Mouse (Mus musculus) neural tube, embryonic 11.5 days (tissue): ENCODE data around the gene Srebf2. TPM values are rescaled to one million over a fixed set of nuclear protein-coding genes. Genes with fewer than 3 reads are reported as not detected.

ENCODE experiments used
- ATAC-seq: fragments of 200-750 bp; cut with Nextera tagmentation; 2 replicates; pipeline ENCODE4 v1.8.0; 2017; ENCODE audit warnings: moderate number of reproducible peaks, mild to moderate bottlenecking, moderate TSS enrichment, moderate library complexity; ENCODE audit not compliant: insufficient read depth, low FRiP score, low TSS enrichment
- DNase-seq: peaks from one replicate; pipeline ENCODE4 v3.0.0-alpha.2; 2015; ENCODE audit warnings: low spot score
- H3K27ac ChIP-seq: fragments of 300-500 bp; sonication (generic); 2 replicates; pipeline ENCODE4 v1.5.1; 2014; ENCODE audit warnings: low read depth, mild to moderate bottlenecking, low read length
- H3K27me3 ChIP-seq: fragments of 300-500 bp; sonication (generic); 2 replicates; pipeline ENCODE4 v1.6.1; 2014; ENCODE audit warnings: mild to moderate bottlenecking, low read length, mixed read lengths; ENCODE audit not compliant: control insufficient read depth, insufficient read depth
- H3K36me3 ChIP-seq: fragments of 300-500 bp; sonication (generic); 2 replicates; pipeline ENCODE4 v1.6.1; 2014; ENCODE audit warnings: mild to moderate bottlenecking, low read length, moderate library complexity, mixed read lengths; ENCODE audit not compliant: control insufficient read depth, insufficient read depth
- H3K4me1 ChIP-seq: fragments of 300-500 bp; sonication (generic); 2 replicates; pipeline ENCODE4 v1.6.1; 2014; ENCODE audit warnings: low read length, mixed read lengths; ENCODE audit not compliant: control insufficient read depth, insufficient read depth
- H3K4me2 ChIP-seq: fragments of 300-500 bp; sonication (generic); 2 replicates; pipeline ENCODE4 v1.6.1; 2014; ENCODE audit warnings: low read depth, mild to moderate bottlenecking, moderate library complexity
- H3K4me3 ChIP-seq: fragments of 300-500 bp; sonication (generic); 2 replicates; pipeline ENCODE4 v1.5.1; 2014; ENCODE audit warnings: low read depth, low read length
- H3K9ac ChIP-seq: fragments of 300-500 bp; sonication (generic); 2 replicates; pipeline ENCODE4 v1.6.1; 2014; ENCODE audit warnings: mild to moderate bottlenecking, low read length
- H3K9me3 ChIP-seq: fragments of 300-500 bp; sonication (generic); 2 replicates; pipeline ENCODE4 v1.6.1; 2016; ENCODE audit warnings: low read length; ENCODE audit not compliant: control insufficient read depth
- WGBS: fragments of 180-500 bp; shearing (Covaris S2); extraction: QIAGEN DNeasy Blood & Tissue Kit; methylation state at CpG from one replicate; pipeline ENCODE4 v1.1.7; 2014; 5-methylcytosine and 5-hydroxymethylcytosine counted together
- polyA plus RNA-seq: library from polyadenylated mRNA; unstranded; fragments of >200 nt; fragmentation: Nextera tagmentation; extraction: Ambion mirVana; gene quantifications from 2 replicates; pipeline ENCODE4 v1.2.1, GENCODE M21; 2014

The Srebf2 gene
- polyA plus RNA-seq, 1 experiment from 2014 or later: 195 TPM

GRCm38 (mm10) chr15:82218778-82219666 lies 72.0 kb downstream of the Srebf2 start:
- Histone ChIP-seq H3K9ac (no peak overlapping the region), H3K27me3 (peaks cover 16% of the 10 kb centered on the region)
- 76% methylated on average over 26 of the region's 26 CpGs for WGBS

GRCm38 (mm10) chr15:82220003-82220675 lies 73.2 kb downstream of the Srebf2 start:
- Histone ChIP-seq H3K4me1 (peaks cover 7% of the 10 kb centered on the region), H3K4me2 (no peak overlapping the region), H3K4me3 (no peak overlapping the region), H3K9ac (no peak overlapping the region), H3K36me3 (no peaks in the 10 kb centered on the region), H3K27ac (no peak overlapping the region), H3K27me3 (peaks cover 19% of the 10 kb centered on the region), H3K9me3 (no peaks in the 10 kb centered on the region)
- ATAC-seq (no peak), DNase-seq (no peak)
- WGBS: 68% methylated on average over 12 of the region's 12 CpGs

More at GRCm38 (mm10) chr15:82218778-82219666, 72.0 kb downstream of the Srebf2 start:
- Histone ChIP-seq H3K4me2 (no peak overlapping the region), H3K27ac (no peak overlapping the region), H3K4me3 (no peak overlapping the region), H3K4me1 (peaks cover 1% of the 10 kb centered on the region), H3K36me3 (no peaks in the 10 kb centered on the region), H3K9me3 (no peaks in the 10 kb centered on the region)
- DNase-seq (no peak), ATAC-seq (no peak)

GRCm38 (mm10) chr15:82221104-82221860 lies 74.3 kb downstream of the Srebf2 start:
- Histone ChIP-seq H3K36me3 (no peaks in the 10 kb centered on the region), H3K4me2 (no peak overlapping the region), H3K4me1 (peaks cover 7% of the 10 kb centered on the region), H3K9me3 (no peaks in the 10 kb centered on the region), H3K9ac (no peak overlapping the region), H3K27me3 (peaks cover 17% of the 10 kb centered on the region), H3K4me3 (no peak overlapping the region), H3K27ac (no peak overlapping the region)
- ATAC-seq: no peak
- no peak for DNase-seq
- WGBS: 69% methylated on average over 14 of the region's 14 CpGs

GRCm38 (mm10) chr15:82223251-82223650 lies 76.3 kb downstream of the Srebf2 start:
- WGBS: 38% methylated on average over 7 of the region's 7 CpGs
- DNase-seq: no peak
- no peaks in the 10 kb centered on the region for H3K9me3 ChIP-seq
- no peaks in the 10 kb centered on the region for H3K36me3 ChIP-seq
- H3K4me3 ChIP-seq: no peak overlapping the region
- H3K27me3 ChIP-seq: peaks cover 17% of the 10 kb centered on the region
- no peak overlapping the region for H3K4me2 ChIP-seq
- no peak for ATAC-seq
- no peak overlapping the region for H3K9ac ChIP-seq
- H3K27ac ChIP-seq: no peak overlapping the region
- H3K4me1 ChIP-seq: peaks cover 7% of the 10 kb centered on the region

- Histone ChIP-seq H3K4me3 (peak within 1 kb of the TSS; percentile 27), H3K4me2 (peak within 1 kb of the TSS; percentile 66), H3K9ac (peak within 1 kb of the TSS; percentile 29), H3K27ac (no peak within 1 kb of the TSS), H3K36me3 (no peaks in the 10 kb centered on the region), H3K9me3 (no peaks in the 10 kb centered on the region), H3K27me3 (peaks cover 17% of the 10 kb centered on the region), H3K4me1 (peaks cover 7% of the 10 kb centered on the region)
- ATAC-seq (no peak), DNase-seq (no peak)
- 1% methylated on average over 37 of the region's 44 CpGs for WGBS
Observed at GRCm38 (mm10) chr15:82223657-82224601, 76.9 kb downstream of the Srebf2 start, which contains the start of gene Tnfrsf13c. Gene Tnfrsf13c, minus strand, starts transcription at chr15:82224369.

- H3K9ac ChIP-seq: 0 out of 2 replicates have a peak overlapping the region, but pooled peaks have one; percentile 29
- H3K4me3 ChIP-seq: peak overlapping the region; percentile 27; the same call in 1 of the 2 replicates
- DNase-seq (no peak), ATAC-seq (no peak)
- 38% methylated on average over 7 of the region's 7 CpGs for WGBS
- no peaks in the 10 kb centered on the region for H3K9me3 ChIP-seq
- H3K36me3 ChIP-seq: no peaks in the 10 kb centered on the region
- H3K27ac ChIP-seq: no peak overlapping the region
- peaks cover 17% of the 10 kb centered on the region for H3K27me3 ChIP-seq
- H3K4me1 ChIP-seq: peaks cover 7% of the 10 kb centered on the region
- H3K4me2 ChIP-seq: peak overlapping the region; percentile 66
Observed at GRCm38 (mm10) chr15:82224602-82225215, 77.7 kb downstream of the Srebf2 start.

- no peak overlapping the region for H3K9ac ChIP-seq
Observed at GRCm38 (mm10) chr15:82225769-82226168, 78.8 kb downstream of the Srebf2 start.

More at GRCm38 (mm10) chr15:82225769-82226168, 78.8 kb downstream of the Srebf2 start:
- Histone ChIP-seq H3K27ac (no peak overlapping the region), H3K4me1 (peaks cover 7% of the 10 kb centered on the region), H3K4me3 (no peak overlapping the region), H3K36me3 (no peaks in the 10 kb centered on the region), H3K9me3 (no peaks in the 10 kb centered on the region), H3K4me2 (no peak overlapping the region), H3K27me3 (peaks cover 17% of the 10 kb centered on the region)
- DNase-seq: no peak
- ATAC-seq: no peak
- WGBS: 96% methylated on average over 5 of the region's 5 CpGs
